Mouse (Mus musculus): ENCODE results near the gene Pde4c. TPM values are rescaled to one million over a fixed set of nuclear protein-coding genes. Genes with fewer than 3 reads are reported as not detected.

Pde4c gene
- polyA plus RNA-seq, 1 experiment from 2014 or later: 0.09 TPM

GRCm38 (mm10) chr8:70775227-70775626 is 51.7 kb downstream of the Pde4c start:
- Histone ChIP-seq H3K4me3 (ENCODE audit: low read depth, low read length) (peak overlapping the region; percentile 85), H3K36me3 (ENCODE audit: control insufficient read depth, insufficient read depth, low read length) (peaks cover 14% of the 10 kb centered on the region; the same call in 1 of the 2 replicates), H3K27me3 (ENCODE audit: control insufficient read depth, insufficient read depth, low read length) (no peaks in the 10 kb centered on the region; the same call in 1 of the 2 replicates), H3K9ac (ENCODE audit: low read depth, low read length) (peak overlapping the region; percentile 96), H3K4me2 (replicated peaks; ENCODE audit: low read depth, low read length) (peak overlapping the region; percentile 93), H3K4me1 (replicated peaks; ENCODE audit: control insufficient read depth, insufficient read depth, low read length) (peaks cover 7% of the 10 kb centered on the region), H3K27ac (ENCODE audit: low read depth, low read length) (no peak overlapping the region), H3K9me3 (ENCODE audit: control insufficient read depth, low read length) (no peaks in the 10 kb centered on the region)
- DNase-seq (ENCODE audit: low spot score): no peak
- WGBS: 89% methylated on average over 5 of the region's 5 CpGs
- ATAC-seq (ENCODE audit: low FRiP score): no peak

GRCm38 (mm10) chr8:70775851-70776495 is 52.5 kb downstream of the Pde4c start:
- WGBS: 5% methylated on average over 33 of the region's 34 CpGs
- H3K36me3 ChIP-seq (ENCODE audit: control insufficient read depth, insufficient read depth, low read length): peaks cover 13% of the 10 kb centered on the region; the same call in 1 of the 2 replicates

GRCm38 (mm10) chr8:70776496-70777444 is 53.2 kb downstream of the Pde4c start, which contains the start of gene Pik3r2:
Gene Pik3r2, minus strand, starts transcription at chr8:70776713.
- DNase-seq (ENCODE audit: low spot score): peak; percentile 100
- no peaks in the 10 kb centered on the region; the same call in 1 of the 2 replicates for H3K27me3 ChIP-seq (ENCODE audit: control insufficient read depth, insufficient read depth, low read length)
- no peaks in the 10 kb centered on the region for H3K9me3 ChIP-seq (ENCODE audit: control insufficient read depth, low read length)
- ATAC-seq (ENCODE audit: low FRiP score): peak; percentile 94
- peak within 1 kb of the TSS; percentile 93 for H3K4me2 ChIP-seq (replicated peaks; ENCODE audit: low read depth, low read length)
- H3K4me1 ChIP-seq (replicated peaks; ENCODE audit: control insufficient read depth, insufficient read depth, low read length): peaks cover 7% of the 10 kb centered on the region
- H3K27ac ChIP-seq (ENCODE audit: low read depth, low read length): peak within 1 kb of the TSS; percentile 93
- peak within 1 kb of the TSS; percentile 85 for H3K4me3 ChIP-seq (ENCODE audit: low read depth, low read length)
- peak within 1 kb of the TSS; percentile 96 for H3K9ac ChIP-seq (ENCODE audit: low read depth, low read length)
- H3K36me3 ChIP-seq (ENCODE audit: control insufficient read depth, insufficient read depth, low read length): peaks cover 9% of the 10 kb centered on the region; the same call in 1 of the 2 replicates
- WGBS: under 1% methylated on average over 83 of the region's 94 CpGs

More at GRCm38 (mm10) chr8:70775851-70776495, 52.5 kb downstream of the Pde4c start:
- H3K9me3 ChIP-seq (ENCODE audit: control insufficient read depth, low read length): no peaks in the 10 kb centered on the region
- peak overlapping the region; percentile 85 for H3K4me3 ChIP-seq (ENCODE audit: low read depth, low read length)
- DNase-seq (ENCODE audit: low spot score) (peak; percentile 41), ATAC-seq (ENCODE audit: low FRiP score) (no peak; the same call in 1 of the 2 replicates)
- H3K9ac ChIP-seq (ENCODE audit: low read depth, low read length): peak overlapping the region; percentile 96
- H3K27me3 ChIP-seq (ENCODE audit: control insufficient read depth, insufficient read depth, low read length): no peaks in the 10 kb centered on the region; the same call in 1 of the 2 replicates
- H3K27ac ChIP-seq (ENCODE audit: low read depth, low read length): peak overlapping the region; percentile 47; the same call in 1 of the 2 replicates
- H3K4me1 ChIP-seq (replicated peaks; ENCODE audit: control insufficient read depth, insufficient read depth, low read length): peaks cover 7% of the 10 kb centered on the region
- H3K4me2 ChIP-seq (replicated peaks; ENCODE audit: low read depth, low read length): peak overlapping the region; percentile 93

- WGBS: 80% methylated on average over 11 of the region's 11 CpGs
- DNase-seq (ENCODE audit: low spot score) (no peak), ATAC-seq (ENCODE audit: low FRiP score) (no peak)
- Histone ChIP-seq H3K4me1 (replicated peaks; ENCODE audit: control insufficient read depth, insufficient read depth, low read length) (peaks cover 4% of the 10 kb centered on the region), H3K9me3 (ENCODE audit: control insufficient read depth, low read length) (no peaks in the 10 kb centered on the region), H3K4me3 (ENCODE audit: low read depth, low read length) (no peak overlapping the region), H3K27ac (ENCODE audit: low read depth, low read length) (no peak overlapping the region), H3K36me3 (ENCODE audit: control insufficient read depth, insufficient read depth, low read length) (0 out of 2 replicates have a peak, but pooled peaks cover 12% of the 10 kb centered on the region), H3K9ac (ENCODE audit: low read depth, low read length) (no peak overlapping the region), H3K27me3 (ENCODE audit: control insufficient read depth, insufficient read depth, low read length) (no peaks in the 10 kb centered on the region; the same call in 1 of the 2 replicates), H3K4me2 (replicated peaks; ENCODE audit: low read depth, low read length) (no peak overlapping the region)
Measured at GRCm38 (mm10) chr8:70780093-70780492, 56.6 kb downstream of the Pde4c start.

- no peak for DNase-seq (ENCODE audit: low spot score)
- no peak overlapping the region for H3K9ac ChIP-seq (ENCODE audit: low read depth, low read length)
- H3K4me2 ChIP-seq (replicated peaks; ENCODE audit: low read depth, low read length): no peak overlapping the region
- H3K4me1 ChIP-seq (replicated peaks; ENCODE audit: control insufficient read depth, insufficient read depth, low read length): no peaks in the 10 kb centered on the region; the same call in 1 of the 2 replicates
- H3K4me3 ChIP-seq (ENCODE audit: low read depth, low read length): no peak overlapping the region
- WGBS: 88% methylated on average over 25 of the region's 25 CpGs
- ATAC-seq (ENCODE audit: low FRiP score): no peak
- H3K36me3 ChIP-seq (ENCODE audit: control insufficient read depth, insufficient read depth, low read length): peaks cover 3% of the 10 kb centered on the region; the same call in 1 of the 2 replicates
- H3K9me3 ChIP-seq (ENCODE audit: control insufficient read depth, low read length): no peaks in the 10 kb centered on the region
- H3K27me3 ChIP-seq (ENCODE audit: control insufficient read depth, insufficient read depth, low read length): no peaks in the 10 kb centered on the region
- H3K27ac ChIP-seq (ENCODE audit: low read depth, low read length): no peak overlapping the region
Measured at GRCm38 (mm10) chr8:70786291-70787050, 63.0 kb downstream of the Pde4c start.

GRCm38 (mm10) chr8:70787051-70787445 is 63.5 kb downstream of the Pde4c start:
- no peaks in the 10 kb centered on the region; the same call in 1 of the 2 replicates for H3K4me1 ChIP-seq (replicated peaks; ENCODE audit: control insufficient read depth, insufficient read depth, low read length)
- no peak overlapping the region for H3K27ac ChIP-seq (ENCODE audit: low read depth, low read length)
- no peak overlapping the region for H3K4me2 ChIP-seq (replicated peaks; ENCODE audit: low read depth, low read length)
- ATAC-seq (ENCODE audit: low FRiP score): no peak
- H3K4me3 ChIP-seq (ENCODE audit: low read depth, low read length): no peak overlapping the region
- peaks cover 3% of the 10 kb centered on the region; the same call in 1 of the 2 replicates for H3K36me3 ChIP-seq (ENCODE audit: control insufficient read depth, insufficient read depth, low read length)
- H3K9me3 ChIP-seq (ENCODE audit: control insufficient read depth, low read length): no peaks in the 10 kb centered on the region
- no peak overlapping the region for H3K9ac ChIP-seq (ENCODE audit: low read depth, low read length)
- no peak for DNase-seq (ENCODE audit: low spot score)
- WGBS: 83% methylated on average over 3 of the region's 3 CpGs
- H3K27me3 ChIP-seq (ENCODE audit: control insufficient read depth, insufficient read depth, low read length): no peaks in the 10 kb centered on the region

GRCm38 (mm10) chr8:70787941-70788667 is 64.6 kb downstream of the Pde4c start:
- H3K27ac ChIP-seq (ENCODE audit: low read depth, low read length): no peak overlapping the region
- H3K9me3 ChIP-seq (ENCODE audit: control insufficient read depth, low read length): no peaks in the 10 kb centered on the region
- no peaks in the 10 kb centered on the region; the same call in 1 of the 2 replicates for H3K27me3 ChIP-seq (ENCODE audit: control insufficient read depth, insufficient read depth, low read length)
- H3K4me3 ChIP-seq (ENCODE audit: low read depth, low read length): no peak overlapping the region
- no peak overlapping the region for H3K4me2 ChIP-seq (replicated peaks; ENCODE audit: low read depth, low read length)
- peak; percentile 77 for DNase-seq (ENCODE audit: low spot score)
- 17% methylated on average over 30 of the region's 30 CpGs for WGBS
- ATAC-seq (ENCODE audit: low FRiP score): no peak
- H3K4me1 ChIP-seq (replicated peaks; ENCODE audit: control insufficient read depth, insufficient read depth, low read length): peaks cover 6% of the 10 kb centered on the region
- no peak overlapping the region for H3K9ac ChIP-seq (ENCODE audit: low read depth, low read length)
- peaks cover 3% of the 10 kb centered on the region; the same call in 1 of the 2 replicates for H3K36me3 ChIP-seq (ENCODE audit: control insufficient read depth, insufficient read depth, low read length)
